Mouse (Mus musculus) gastrocnemius, adult 2 months (tissue): ENCODE results near the gene Rhbdl3. TPM values are rescaled to one million over a fixed set of nuclear protein-coding genes. Genes with fewer than 3 reads are reported as not detected.

Experiments
- DNase-seq: peaks from one replicate; pipeline ENCODE4 v3.0.0; 2022
- H3K27ac ChIP-seq: fragments of 200-600 bp; 2 replicates; pipeline ENCODE4 v1.8.1; 2022; ENCODE audit warnings: mild to moderate bottlenecking
- H3K4me3 ChIP-seq: fragments of 200-600 bp; 2 replicates; pipeline ENCODE4 v1.8.1; 2022; ENCODE audit warnings: mild to moderate bottlenecking, moderate library complexity
- CTCF ChIP-seq: fragments of 200-600 bp; IDR thresholded peaks from 2 replicates; pipeline ENCODE4 v1.8.1; 2022; ENCODE audit warnings: antibody characterized with exemption, mild to moderate bottlenecking, moderate library complexity
- intact Hi-C: fragments of 180-260 bp; cut with DNase I; formaldehyde crosslinking; loops from one replicate; pipeline ENCODE4 v1.15.1; 2025
- long read RNA-seq, 2 experiments: library from polyadenylated mRNA; stranded (forward); transcript quantifications; one replicate each; pipeline ENCODE4 v2.0.0; 2021
- total RNA-seq, 2 experiments: library from RNA; stranded (reverse); gene quantifications; 2 replicates each; pipeline ENCODE4 v1.2.3; 2021

Gene Rhbdl3
- 1 to 10 TPM; 3.9 to 7.6 TPM for total RNA-seq
- long read RNA-seq, experiment 1, transcript Rhbdl3-201 (9 exons, 3,736 nt): major isoform, 7 of 11 reads
- long read RNA-seq, experiment 1, partial matches to known transcripts: 1 of 11 reads
- long read RNA-seq, experiment 1, other reads (novel, unspliced or antisense): 3 of 11 reads
- long read RNA-seq, experiment 2, transcript Rhbdl3-201 (9 exons, 3,736 nt): major isoform, 11 of 18 reads
- long read RNA-seq, experiment 2, partial matches to known transcripts: 1 of 18 reads
- long read RNA-seq, experiment 2, other reads (novel, unspliced or antisense): 6 of 18 reads

GRCm38 (mm10) chr11:80300551-80301315, at the start of gene Rhbdl3:
Rhbdl3 (plus strand) TSS chr11:80300912.
- peak within 1 kb of the TSS; percentile 86 for H3K27ac ChIP-seq
- peak within 1 kb of the TSS; percentile 95 for H3K4me3 ChIP-seq
- TF ChIP-seq CTCF: no peak
- peak; percentile 87 for DNase-seq
- intact Hi-C loops: loop anchor here (5.0 kb wide), 1 partner anchor 52 kb away; no protein-coding TSS in a partner anchor

- intact Hi-C loops: no loop called here
- TF ChIP-seq CTCF: no peak
- no peak for DNase-seq
- Histone ChIP-seq H3K4me3 (no peak overlapping the region), H3K27ac (no peak overlapping the region)
These were observed 36.6 kb upstream of the Rhbdl3 start for GRCm38 (mm10) chr11:80264137-80264536.

DNA sequence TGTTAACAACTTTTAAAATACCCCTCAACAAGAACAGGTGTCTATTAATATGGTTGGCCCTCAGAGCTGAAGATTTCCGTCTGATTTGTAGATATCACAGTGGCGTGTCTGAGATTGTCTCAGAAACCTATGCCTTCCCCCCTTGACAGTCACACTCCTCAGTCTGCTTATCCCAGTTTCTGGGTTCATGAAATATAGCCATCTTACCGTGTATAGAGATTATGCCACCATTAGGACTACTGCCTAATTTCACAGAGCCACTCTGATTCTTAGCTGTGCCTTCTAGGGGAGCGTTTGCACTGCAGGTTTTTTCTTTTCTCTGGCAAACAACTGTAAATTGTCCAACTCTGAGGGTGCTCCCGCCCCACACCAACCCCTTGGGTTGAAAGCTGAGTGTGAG, 29.6 kb upstream of the Rhbdl3 start:
- no peak for DNase-seq
- TF ChIP-seq CTCF: no peak
- intact Hi-C loops: no loop called here
- Histone ChIP-seq H3K4me3 (no peak overlapping the region), H3K27ac (no peak overlapping the region)

DNA sequence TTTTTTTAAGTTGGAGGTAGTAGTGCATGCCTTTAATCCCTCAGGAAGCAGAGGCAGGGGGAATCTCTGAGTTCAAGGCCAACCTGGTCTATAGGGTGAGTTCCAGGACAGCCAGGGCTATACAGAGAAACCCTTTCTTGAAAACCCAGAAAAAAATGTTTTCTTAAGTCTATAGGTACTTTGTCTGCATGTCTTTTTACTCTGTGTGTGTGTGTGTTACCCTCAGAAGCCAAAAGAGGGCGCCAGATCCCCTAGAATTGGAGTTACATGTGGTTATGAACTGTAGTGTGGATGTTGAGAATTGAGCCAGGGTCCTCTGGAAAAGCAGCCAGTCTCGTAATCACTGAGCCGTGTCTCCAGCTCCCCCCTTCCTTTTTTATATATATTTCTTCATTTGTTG, 25.7 kb upstream of the Rhbdl3 start:
- Histone ChIP-seq H3K4me3 (no peak overlapping the region), H3K27ac (no peak overlapping the region)
- DNase-seq: no peak
- peak; percentile 27; the same call in 1 of the 2 replicates for TF ChIP-seq CTCF
- intact Hi-C loops: no loop called here

DNA sequence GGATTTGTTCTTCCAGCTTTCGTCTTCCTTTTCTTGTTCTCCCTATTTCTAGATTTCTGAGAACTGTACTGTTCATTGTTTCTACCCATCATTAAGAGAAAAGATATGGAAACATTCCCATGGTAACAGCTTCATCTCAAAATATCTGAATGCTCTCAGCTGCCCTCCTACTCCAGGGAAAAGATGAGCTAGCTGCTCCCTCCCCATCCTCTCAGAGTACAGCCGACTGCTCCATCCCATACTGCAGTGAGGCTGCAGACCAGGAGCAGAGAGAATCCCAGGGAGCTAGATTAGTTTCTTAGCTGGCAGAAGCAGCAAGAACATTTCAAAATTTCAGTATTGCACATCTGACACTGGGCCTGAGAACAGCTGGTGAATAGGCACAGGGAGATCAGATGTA, 22.7 kb upstream of the Rhbdl3 start:
- Histone ChIP-seq H3K4me3 (no peak overlapping the region), H3K27ac (no peak overlapping the region)
- intact Hi-C loops: no loop called here
- no peak for DNase-seq
- TF ChIP-seq CTCF: no peak

DNA sequence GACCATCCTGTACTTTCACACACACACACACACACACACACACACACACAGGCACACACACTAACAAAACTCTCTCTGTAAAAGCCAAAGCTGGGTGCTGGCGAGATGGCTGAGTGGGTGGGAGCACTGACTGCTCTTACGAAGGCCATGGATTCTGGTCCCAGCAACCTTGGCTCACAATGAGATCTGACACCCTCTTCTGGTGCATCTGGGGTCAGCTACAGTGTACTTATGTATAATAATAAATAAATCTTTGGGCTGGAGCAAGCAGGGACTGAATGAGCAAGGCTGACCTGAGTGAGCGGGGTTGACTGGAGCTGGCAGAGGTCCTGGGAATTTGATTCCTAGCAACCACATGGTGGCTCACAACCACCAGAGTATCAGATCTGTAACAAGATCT, 16.9 kb upstream of the Rhbdl3 start:
- no peak for TF ChIP-seq CTCF
- DNase-seq: peak; percentile 70
- intact Hi-C loops: no loop called here
- Histone ChIP-seq H3K27ac (peak overlapping the region; percentile 85), H3K4me3 (no peak overlapping the region)

- H3K27ac ChIP-seq: peak overlapping the region; percentile 85
- peak overlapping the region; percentile 34 for H3K4me3 ChIP-seq
- TF ChIP-seq CTCF: no peak
- DNase-seq: peak; percentile 77
- intact Hi-C loops: no loop called here
These were observed 16.1 kb upstream of the Rhbdl3 start for GRCm38 (mm10) chr11:80284641-80285040.

DNA sequence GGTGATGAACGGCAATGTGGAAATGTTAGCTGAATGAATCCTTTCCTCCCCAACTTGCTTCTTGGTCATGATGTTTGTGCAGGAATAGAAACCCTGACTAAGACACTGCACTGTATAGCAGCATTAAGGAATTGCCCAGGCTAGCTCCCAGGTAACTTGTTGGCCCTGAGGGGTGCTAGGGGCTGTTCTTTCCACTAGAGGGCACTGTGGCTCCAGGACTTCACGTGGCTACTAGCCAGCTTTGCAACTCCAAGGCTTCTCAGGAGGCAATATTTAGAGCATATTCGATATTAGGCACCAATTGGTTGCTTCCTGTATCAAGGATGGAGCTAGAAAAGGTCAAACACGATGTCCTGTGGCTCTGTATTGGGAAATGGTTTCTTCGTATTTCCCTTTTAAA, 13.6 kb upstream of the Rhbdl3 start:
- Histone ChIP-seq H3K4me3 (no peak overlapping the region), H3K27ac (no peak overlapping the region)
- intact Hi-C loops: loop anchor here (1.0 kb wide), 1 partner anchor 64 kb away; no protein-coding TSS in a partner anchor
- DNase-seq: peak; percentile 72
- peak; percentile 94 for TF ChIP-seq CTCF

DNA sequence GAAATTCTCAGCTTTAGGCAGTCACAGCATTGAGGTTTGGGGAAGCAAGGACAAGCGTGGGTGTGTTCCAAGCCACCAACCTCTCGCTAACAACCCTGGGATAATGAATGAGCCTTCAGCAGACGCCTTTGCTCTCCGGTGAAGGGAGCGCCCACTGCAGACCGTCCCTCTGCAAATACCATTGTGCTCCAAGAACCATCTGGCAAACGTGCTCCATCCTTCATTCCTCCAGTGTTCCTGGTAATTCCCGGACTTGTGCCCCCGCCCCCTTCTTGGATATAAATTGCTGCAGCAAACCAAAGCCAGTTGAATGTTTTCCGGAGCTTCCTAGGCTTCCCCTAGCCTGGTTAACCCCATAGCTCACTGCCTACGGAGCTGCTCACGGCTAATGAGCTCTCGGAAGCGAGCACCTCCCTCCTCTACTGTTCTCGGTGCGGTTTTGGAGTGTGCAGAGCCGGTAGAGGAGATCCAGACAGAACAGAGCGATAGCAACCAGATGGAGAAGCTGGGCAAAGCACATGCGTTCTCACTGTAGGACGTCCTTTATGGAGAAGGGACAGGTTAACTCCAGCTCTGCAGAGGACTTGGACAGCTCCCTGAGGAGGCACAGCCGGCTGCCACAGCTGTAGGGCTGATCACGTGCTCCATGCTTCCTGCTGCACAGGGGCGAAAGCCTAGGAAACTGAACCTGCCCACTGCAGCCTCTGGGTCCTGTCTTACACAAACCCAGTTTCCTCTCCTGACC, 10.8 kb upstream of the Rhbdl3 start:
- peak; percentile 49 for DNase-seq
- Histone ChIP-seq H3K27ac (no peak overlapping the region), H3K4me3 (peak overlapping the region; percentile 59)
- no peak for TF ChIP-seq CTCF
- intact Hi-C loops: no loop called here

- Histone ChIP-seq H3K4me3 (no peak overlapping the region), H3K27ac (no peak overlapping the region)
- no peak for DNase-seq
- TF ChIP-seq CTCF: peak; percentile 6; the same call in 1 of the 2 replicates
- intact Hi-C loops: no loop called here
These were observed 9.7 kb upstream of the Rhbdl3 start for GRCm38 (mm10) chr11:80291004-80291403.

GRCm38 (mm10) chr11:80292463-80292862, 8.2 kb upstream of the Rhbdl3 start:
- intact Hi-C loops: no loop called here
- no peak for TF ChIP-seq CTCF
- DNase-seq: no peak
- no peak overlapping the region for H3K27ac ChIP-seq
- H3K4me3 ChIP-seq: no peak overlapping the region

DNA sequence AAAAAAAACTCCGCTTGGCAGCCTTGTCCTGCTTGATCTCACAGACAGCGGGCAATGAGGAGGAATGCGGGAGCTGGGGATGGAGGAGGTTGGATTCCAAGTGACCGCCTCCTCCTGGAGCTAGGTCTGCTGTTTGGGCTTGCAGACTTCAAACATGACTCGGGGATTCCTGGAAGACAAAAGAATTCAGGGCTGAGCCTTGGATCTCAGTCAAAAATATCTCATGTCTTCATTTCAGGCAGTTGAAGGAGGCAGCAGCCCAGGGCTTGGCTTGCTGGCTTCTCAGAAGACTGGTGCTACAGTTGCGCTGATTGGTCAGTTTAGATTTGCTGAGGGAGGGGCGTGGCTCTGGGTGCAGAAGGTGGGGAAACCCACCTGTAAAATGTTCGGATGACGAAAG, 5.6 kb upstream of the Rhbdl3 start:
- Histone ChIP-seq H3K27ac (no peak overlapping the region), H3K4me3 (no peak overlapping the region)
- no peak for TF ChIP-seq CTCF
- intact Hi-C loops: no loop called here
- DNase-seq: no peak

DNA sequence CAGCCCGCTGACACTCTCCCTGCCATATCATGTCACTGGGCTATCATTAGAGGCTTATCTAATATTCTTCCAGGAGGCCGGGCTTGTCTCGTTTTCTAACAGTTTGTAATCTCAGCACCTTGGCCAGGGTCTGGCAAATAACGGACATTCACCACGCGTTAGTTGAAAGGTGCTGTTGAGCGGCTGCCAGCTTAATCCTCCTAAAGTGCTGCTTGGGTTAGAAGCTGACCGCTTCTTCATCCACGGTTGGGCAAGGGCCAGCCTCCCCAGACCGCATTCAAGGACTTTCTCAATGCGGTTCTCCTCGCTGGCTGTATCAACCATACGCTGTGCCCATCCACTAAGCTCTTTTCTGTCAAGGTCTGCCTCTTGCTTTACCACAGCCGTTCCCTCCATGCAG, 4.9 kb upstream of the Rhbdl3 start:
- Histone ChIP-seq H3K4me3 (no peak overlapping the region), H3K27ac (no peak overlapping the region)
- TF ChIP-seq CTCF: no peak
- DNase-seq: no peak
- intact Hi-C loops: no loop called here
